Mouse (Mus musculus) midbrain, embryonic 10.5 days (tissue): ENCODE results near the gene Spata6. TPM values are rescaled to one million over a fixed set of nuclear protein-coding genes. Genes with fewer than 3 reads are reported as not detected.

Experiments used
- DNase-seq: peaks from one replicate; pipeline ENCODE4 v3.0.0-alpha.2; 2017; ENCODE audit warnings: low spot score
- H3K27ac ChIP-seq: fragments of 300-500 bp; sonication (generic); replicated peaks from 2 replicates; pipeline ENCODE4 v1.5.1; 2016; ENCODE audit warnings: mild to moderate bottlenecking
- H3K27me3 ChIP-seq: fragments of 300-500 bp; sonication (generic); 2 replicates; pipeline ENCODE4 v1.6.1; 2016; ENCODE audit warnings: low read depth, mild to moderate bottlenecking; ENCODE audit not compliant: poor library complexity, severe bottlenecking
- H3K36me3 ChIP-seq: fragments of 300-500 bp; sonication (generic); 2 replicates; pipeline ENCODE4 v1.6.1; 2016; ENCODE audit warnings: mild to moderate bottlenecking, moderate library complexity
- H3K4me1 ChIP-seq: fragments of 300-500 bp; sonication (generic); 2 replicates; pipeline ENCODE4 v1.6.1; 2016
- H3K4me3 ChIP-seq: fragments of 300-500 bp; sonication (generic); 2 replicates; pipeline ENCODE4 v1.5.1; 2016; ENCODE audit warnings: mild to moderate bottlenecking, moderate library complexity
- H3K9me3 ChIP-seq: fragments of 300-500 bp; sonication (generic); replicated peaks from 2 replicates; pipeline ENCODE4 v1.6.1; 2016; ENCODE audit warnings: mild to moderate bottlenecking
- WGBS: fragments of 180-500 bp; shearing (Covaris S2); methylation state at CpG from one replicate; pipeline ENCODE4 v1.1.7; 2016; 5-methylcytosine and 5-hydroxymethylcytosine counted together
- polyA plus RNA-seq: library from polyadenylated mRNA; unstranded; fragments of >200 nt; fragmentation: Nextera tagmentation; extraction: Ambion mirVana; gene quantifications from 2 replicates; pipeline ENCODE4 v1.2.1, GENCODE M21; 2016

Spata6 gene
- polyA plus RNA-seq, 1 experiment from 2014 or later: 33.1 TPM

GRCm38 (mm10) chr4:111704126-111704525, 15.7 kb upstream of the Spata6 start:
- H3K36me3 ChIP-seq: no peaks in the 10 kb centered on the region
- H3K27me3 ChIP-seq: no peaks in the 10 kb centered on the region
- DNase-seq: no peak
- no peak overlapping the region for H3K27ac ChIP-seq
- H3K4me1 ChIP-seq: no peaks in the 10 kb centered on the region
- 94% methylated on average over 2 of the region's 2 CpGs for WGBS
- no peaks in the 10 kb centered on the region for H3K9me3 ChIP-seq
- no peak overlapping the region for H3K4me3 ChIP-seq

- Histone ChIP-seq H3K4me3 (no peak overlapping the region), H3K27me3 (no peaks in the 10 kb centered on the region), H3K4me1 (no peaks in the 10 kb centered on the region), H3K27ac (no peak overlapping the region), H3K36me3 (no peaks in the 10 kb centered on the region), H3K9me3 (no peaks in the 10 kb centered on the region)
- no peak for DNase-seq
- WGBS: 81% methylated on average over 3 of the region's 3 CpGs
These were observed 14.8 kb upstream of the Spata6 start for GRCm38 (mm10) chr4:111704975-111705374.

- DNase-seq: no peak
- no peaks in the 10 kb centered on the region for H3K27me3 ChIP-seq
- no peaks in the 10 kb centered on the region for H3K9me3 ChIP-seq
- peaks cover 17% of the 10 kb centered on the region for H3K4me1 ChIP-seq
- no peaks in the 10 kb centered on the region for H3K36me3 ChIP-seq
- H3K27ac ChIP-seq: no peak overlapping the region
- 75% methylated on average over 4 of the region's 4 CpGs for WGBS
- peak overlapping the region; percentile 95 for H3K4me3 ChIP-seq
These were observed 488 bp upstream of the Spata6 start for GRCm38 (mm10) chr4:111719296-111719695.

- Histone ChIP-seq H3K4me3 (peak overlapping the region; percentile 95), H3K27ac (peak overlapping the region; percentile 91), H3K9me3 (no peaks in the 10 kb centered on the region), H3K36me3 (no peaks in the 10 kb centered on the region; the same call in 1 of the 2 replicates), H3K27me3 (no peaks in the 10 kb centered on the region), H3K4me1 (peaks cover 17% of the 10 kb centered on the region)
- WGBS: 13% methylated on average over 2 of the region's 2 CpGs
- no peak for DNase-seq
These were observed 849 bp downstream of the Spata6 start for GRCm38 (mm10) chr4:111720662-111721003.

GRCm38 (mm10) chr4:111721121-111721840, 1.5 kb downstream of the Spata6 start:
- H3K36me3 ChIP-seq: no peaks in the 10 kb centered on the region; the same call in 1 of the 2 replicates
- H3K27ac ChIP-seq: peak overlapping the region; percentile 91
- H3K27me3 ChIP-seq: no peaks in the 10 kb centered on the region
- peak; percentile 27 for DNase-seq
- H3K4me3 ChIP-seq: peak overlapping the region; percentile 95
- WGBS: 28% methylated on average over 4 of the region's 4 CpGs
- H3K4me1 ChIP-seq: peaks cover 17% of the 10 kb centered on the region
- no peaks in the 10 kb centered on the region for H3K9me3 ChIP-seq

GRCm38 (mm10) chr4:111737551-111737950, 17.8 kb downstream of the Spata6 start:
- Histone ChIP-seq H3K27me3 (no peaks in the 10 kb centered on the region), H3K4me3 (no peak overlapping the region), H3K27ac (no peak overlapping the region), H3K4me1 (no peaks in the 10 kb centered on the region), H3K9me3 (no peaks in the 10 kb centered on the region), H3K36me3 (no peaks in the 10 kb centered on the region)
- 91% methylated on average over 1 of the region's 1 CpGs for WGBS
- no peak for DNase-seq

- H3K36me3 ChIP-seq: no peaks in the 10 kb centered on the region
- no peaks in the 10 kb centered on the region for H3K9me3 ChIP-seq
- DNase-seq: peak; percentile 26
- H3K4me1 ChIP-seq: peaks cover 18% of the 10 kb centered on the region
- H3K27ac ChIP-seq: no peak overlapping the region
- H3K27me3 ChIP-seq: no peaks in the 10 kb centered on the region; the same call in 1 of the 2 replicates
- 29% methylated on average over 4 of the region's 4 CpGs for WGBS
- no peak overlapping the region for H3K4me3 ChIP-seq
These were observed 60.7 kb downstream of the Spata6 start for GRCm38 (mm10) chr4:111780533-111780932.

GRCm38 (mm10) chr4:111799892-111800291, 80.1 kb downstream of the Spata6 start:
- 95% methylated on average over 3 of the region's 3 CpGs for WGBS
- no peaks in the 10 kb centered on the region for H3K36me3 ChIP-seq
- no peaks in the 10 kb centered on the region for H3K9me3 ChIP-seq
- H3K27me3 ChIP-seq: no peaks in the 10 kb centered on the region
- no peak overlapping the region for H3K4me3 ChIP-seq
- H3K4me1 ChIP-seq: no peaks in the 10 kb centered on the region
- DNase-seq: no peak
- no peak overlapping the region for H3K27ac ChIP-seq

GRCm38 (mm10) chr4:111803164-111803563, 83.4 kb downstream of the Spata6 start:
- Histone ChIP-seq H3K27ac (no peak overlapping the region), H3K4me3 (no peak overlapping the region), H3K27me3 (no peaks in the 10 kb centered on the region), H3K36me3 (no peaks in the 10 kb centered on the region), H3K4me1 (no peaks in the 10 kb centered on the region), H3K9me3 (no peaks in the 10 kb centered on the region)
- no peak for DNase-seq
- 92% methylated on average over 2 of the region's 2 CpGs for WGBS

- H3K9me3 ChIP-seq: no peaks in the 10 kb centered on the region
- H3K27ac ChIP-seq: no peak overlapping the region
- no peaks in the 10 kb centered on the region for H3K4me1 ChIP-seq
- H3K36me3 ChIP-seq: no peaks in the 10 kb centered on the region
- H3K27me3 ChIP-seq: no peaks in the 10 kb centered on the region
- DNase-seq: no peak
- no peak overlapping the region for H3K4me3 ChIP-seq
- WGBS: 66% methylated on average over 4 of the region's 4 CpGs
These were observed 97.7 kb downstream of the Spata6 start for GRCm38 (mm10) chr4:111817478-111817877.

GRCm38 (mm10) chr4:111838882-111839281, 119.1 kb downstream of the Spata6 start:
- Histone ChIP-seq H3K4me3 (no peak overlapping the region), H3K27me3 (no peaks in the 10 kb centered on the region), H3K4me1 (no peaks in the 10 kb centered on the region), H3K9me3 (no peaks in the 10 kb centered on the region), H3K27ac (no peak overlapping the region), H3K36me3 (no peaks in the 10 kb centered on the region)
- 91% methylated on average over 6 of the region's 6 CpGs for WGBS
- DNase-seq: no peak

- no peaks in the 10 kb centered on the region for H3K9me3 ChIP-seq
- no peaks in the 10 kb centered on the region for H3K4me1 ChIP-seq
- H3K4me3 ChIP-seq: no peak overlapping the region
- no peak for DNase-seq
- no peaks in the 10 kb centered on the region for H3K27me3 ChIP-seq
- no peak overlapping the region for H3K27ac ChIP-seq
- H3K36me3 ChIP-seq: no peaks in the 10 kb centered on the region
These were observed 132.8 kb downstream of the Spata6 start for GRCm38 (mm10) chr4:111852626-111853025.

GRCm38 (mm10) chr4:111866701-111867100, 146.9 kb downstream of the Spata6 start:
- no peaks in the 10 kb centered on the region for H3K27me3 ChIP-seq
- no peaks in the 10 kb centered on the region for H3K36me3 ChIP-seq
- 89% methylated on average over 5 of the region's 5 CpGs for WGBS
- no peak for DNase-seq
- 0 out of 2 replicates have a peak, but pooled peaks cover under 1% of the 10 kb centered on the region for H3K4me1 ChIP-seq
- H3K27ac ChIP-seq: no peak overlapping the region
- H3K4me3 ChIP-seq: no peak overlapping the region
- H3K9me3 ChIP-seq: no peaks in the 10 kb centered on the region
